Mouse (Mus musculus): ENCODE measurements around the gene Gm10260. TPM values are rescaled to one million over a fixed set of nuclear protein-coding genes. Genes with fewer than 3 reads are reported as not detected.

Gm10260 gene
- polyA plus RNA-seq, 1 experiment, result 3.9 TPM

GRCm38 (mm10) chr13:97757033-97757432 lies 3.4 kb downstream of the Gm10260 start:
- DNase-seq, result peak; percentile 17
- no peaks in the 10 kb centered on the region for H3K36me3 ChIP-seq (ENCODE audit: control insufficient read depth, insufficient read depth, low read length)
- TF ChIP-seq POLR2A (IDR thresholded peaks at IDR 0.05; ENCODE audit: low read depth, low read length), result no peak
- no peak for TF ChIP-seq CTCF (conservative IDR thresholded peaks at IDR 0.05; ENCODE audit: insufficient read depth, insufficient read length, low read depth, low read length)
- H3K4me3 ChIP-seq (ENCODE audit: insufficient read depth, low read depth, low read length), result no peak overlapping the region
- H3K27me3 ChIP-seq (replicated peaks; ENCODE audit: control insufficient read depth, insufficient read depth, low read length), result no peaks in the 10 kb centered on the region
- no peaks in the 10 kb centered on the region for H3K4me1 ChIP-seq (ENCODE audit: control insufficient read depth, insufficient read depth, low read length)
- H3K27ac ChIP-seq (ENCODE audit: insufficient read depth, low read depth, low read length), result no peak overlapping the region
- 81% methylated on average over 4 of the region's 4 CpGs for WGBS

GRCm38 (mm10) chr13:97756091-97756490 lies 4.3 kb downstream of the Gm10260 start:
- WGBS, result 94% methylated on average over 6 of the region's 6 CpGs
- TF ChIP-seq CTCF (conservative IDR thresholded peaks at IDR 0.05; ENCODE audit: insufficient read depth, insufficient read length, low read depth, low read length) (no peak), POLR2A (IDR thresholded peaks at IDR 0.05; ENCODE audit: low read depth, low read length) (no peak)
- H3K4me1 ChIP-seq (ENCODE audit: control insufficient read depth, insufficient read depth, low read length), result no peaks in the 10 kb centered on the region
- H3K4me3 ChIP-seq (ENCODE audit: insufficient read depth, low read depth, low read length), result no peak overlapping the region
- H3K27ac ChIP-seq (ENCODE audit: insufficient read depth, low read depth, low read length), result no peak overlapping the region
- DNase-seq, result no peak
- H3K27me3 ChIP-seq (replicated peaks; ENCODE audit: control insufficient read depth, insufficient read depth, low read length), result no peaks in the 10 kb centered on the region
- H3K36me3 ChIP-seq (ENCODE audit: control insufficient read depth, insufficient read depth, low read length), result no peaks in the 10 kb centered on the region

GRCm38 (mm10) chr13:97750851-97751381 lies 9.5 kb downstream of the Gm10260 start:
- WGBS, result 60% methylated on average over 4 of the region's 4 CpGs
- DNase-seq, result no peak
- H3K4me3 ChIP-seq (ENCODE audit: insufficient read depth, low read depth, low read length), result no peak overlapping the region
- no peak for TF ChIP-seq POLR2A (IDR thresholded peaks at IDR 0.05; ENCODE audit: low read depth, low read length)
- no peak for TF ChIP-seq CTCF (conservative IDR thresholded peaks at IDR 0.05; ENCODE audit: insufficient read depth, insufficient read length, low read depth, low read length)
- H3K27ac ChIP-seq (ENCODE audit: insufficient read depth, low read depth, low read length), result no peak overlapping the region
- no peaks in the 10 kb centered on the region for H3K27me3 ChIP-seq (replicated peaks; ENCODE audit: control insufficient read depth, insufficient read depth, low read length)
- H3K4me1 ChIP-seq (ENCODE audit: control insufficient read depth, insufficient read depth, low read length), result no peaks in the 10 kb centered on the region
- no peaks in the 10 kb centered on the region for H3K36me3 ChIP-seq (ENCODE audit: control insufficient read depth, insufficient read depth, low read length)

GRCm38 (mm10) chr13:97747037-97747860 lies 13.2 kb downstream of the Gm10260 start:
- DNase-seq, result no peak
- H3K27me3 ChIP-seq (replicated peaks; ENCODE audit: control insufficient read depth, insufficient read depth, low read length), result no peaks in the 10 kb centered on the region
- no peaks in the 10 kb centered on the region for H3K4me1 ChIP-seq (ENCODE audit: control insufficient read depth, insufficient read depth, low read length)
- H3K4me3 ChIP-seq (ENCODE audit: insufficient read depth, low read depth, low read length), result no peak overlapping the region
- 60% methylated on average over 20 of the region's 20 CpGs for WGBS
- no peak overlapping the region for H3K27ac ChIP-seq (ENCODE audit: insufficient read depth, low read depth, low read length)
- H3K36me3 ChIP-seq (ENCODE audit: control insufficient read depth, insufficient read depth, low read length), result no peaks in the 10 kb centered on the region
- TF ChIP-seq CTCF (conservative IDR thresholded peaks at IDR 0.05; ENCODE audit: insufficient read depth, insufficient read length, low read depth, low read length), result no peak
- TF ChIP-seq POLR2A (IDR thresholded peaks at IDR 0.05; ENCODE audit: low read depth, low read length), result no peak

- Histone ChIP-seq H3K36me3 (ENCODE audit: control insufficient read depth, insufficient read depth, low read length) (no peaks in the 10 kb centered on the region), H3K27ac (ENCODE audit: insufficient read depth, low read depth, low read length) (no peak overlapping the region), H3K27me3 (replicated peaks; ENCODE audit: control insufficient read depth, insufficient read depth, low read length) (no peaks in the 10 kb centered on the region), H3K4me1 (ENCODE audit: control insufficient read depth, insufficient read depth, low read length) (no peaks in the 10 kb centered on the region), H3K4me3 (ENCODE audit: insufficient read depth, low read depth, low read length) (no peak overlapping the region)
- TF ChIP-seq POLR2A (IDR thresholded peaks at IDR 0.05; ENCODE audit: low read depth, low read length) (no peak), CTCF (conservative IDR thresholded peaks at IDR 0.05; ENCODE audit: insufficient read depth, insufficient read length, low read depth, low read length) (no peak)
- WGBS, result 88% methylated on average over 7 of the region's 7 CpGs
- DNase-seq, result no peak
Measured at GRCm38 (mm10) chr13:97744669-97745068, 15.8 kb downstream of the Gm10260 start.

GRCm38 (mm10) chr13:97744036-97744435 lies 16.4 kb downstream of the Gm10260 start:
- no peak for DNase-seq
- 40% methylated on average over 2 of the region's 2 CpGs for WGBS
- no peak overlapping the region for H3K27ac ChIP-seq (ENCODE audit: insufficient read depth, low read depth, low read length)

GRCm38 (mm10) chr13:97743229-97743988 lies 17.0 kb downstream of the Gm10260 start:
- H3K36me3 ChIP-seq (ENCODE audit: control insufficient read depth, insufficient read depth, low read length), result no peaks in the 10 kb centered on the region
- no peak for DNase-seq
- WGBS, result 28% methylated on average over 3 of the region's 3 CpGs
- H3K4me3 ChIP-seq (ENCODE audit: insufficient read depth, low read depth, low read length), result no peak overlapping the region
- no peaks in the 10 kb centered on the region for H3K27me3 ChIP-seq (replicated peaks; ENCODE audit: control insufficient read depth, insufficient read depth, low read length)
- no peaks in the 10 kb centered on the region for H3K4me1 ChIP-seq (ENCODE audit: control insufficient read depth, insufficient read depth, low read length)
- no peak overlapping the region for H3K27ac ChIP-seq (ENCODE audit: insufficient read depth, low read depth, low read length)
- no peak for TF ChIP-seq POLR2A (IDR thresholded peaks at IDR 0.05; ENCODE audit: low read depth, low read length)
- TF ChIP-seq CTCF (conservative IDR thresholded peaks at IDR 0.05; ENCODE audit: insufficient read depth, insufficient read length, low read depth, low read length), result no peak

More at GRCm38 (mm10) chr13:97744036-97744435, 16.4 kb downstream of the Gm10260 start:
- H3K4me3 ChIP-seq (ENCODE audit: insufficient read depth, low read depth, low read length), result no peak overlapping the region
- no peaks in the 10 kb centered on the region for H3K4me1 ChIP-seq (ENCODE audit: control insufficient read depth, insufficient read depth, low read length)
- no peaks in the 10 kb centered on the region for H3K36me3 ChIP-seq (ENCODE audit: control insufficient read depth, insufficient read depth, low read length)
- H3K27me3 ChIP-seq (replicated peaks; ENCODE audit: control insufficient read depth, insufficient read depth, low read length), result no peaks in the 10 kb centered on the region
- TF ChIP-seq POLR2A (IDR thresholded peaks at IDR 0.05; ENCODE audit: low read depth, low read length), result no peak
- TF ChIP-seq CTCF (conservative IDR thresholded peaks at IDR 0.05; ENCODE audit: insufficient read depth, insufficient read length, low read depth, low read length), result no peak
